Mouse (Mus musculus): Measurements from ENCODE around the gene Mymx. TPM values are rescaled to one million over a fixed set of nuclear protein-coding genes. Genes with fewer than 3 reads are reported as not detected.

Gene Mymx
- total RNA-seq, 2 experiments from 2014 or later: not detected

DNA sequence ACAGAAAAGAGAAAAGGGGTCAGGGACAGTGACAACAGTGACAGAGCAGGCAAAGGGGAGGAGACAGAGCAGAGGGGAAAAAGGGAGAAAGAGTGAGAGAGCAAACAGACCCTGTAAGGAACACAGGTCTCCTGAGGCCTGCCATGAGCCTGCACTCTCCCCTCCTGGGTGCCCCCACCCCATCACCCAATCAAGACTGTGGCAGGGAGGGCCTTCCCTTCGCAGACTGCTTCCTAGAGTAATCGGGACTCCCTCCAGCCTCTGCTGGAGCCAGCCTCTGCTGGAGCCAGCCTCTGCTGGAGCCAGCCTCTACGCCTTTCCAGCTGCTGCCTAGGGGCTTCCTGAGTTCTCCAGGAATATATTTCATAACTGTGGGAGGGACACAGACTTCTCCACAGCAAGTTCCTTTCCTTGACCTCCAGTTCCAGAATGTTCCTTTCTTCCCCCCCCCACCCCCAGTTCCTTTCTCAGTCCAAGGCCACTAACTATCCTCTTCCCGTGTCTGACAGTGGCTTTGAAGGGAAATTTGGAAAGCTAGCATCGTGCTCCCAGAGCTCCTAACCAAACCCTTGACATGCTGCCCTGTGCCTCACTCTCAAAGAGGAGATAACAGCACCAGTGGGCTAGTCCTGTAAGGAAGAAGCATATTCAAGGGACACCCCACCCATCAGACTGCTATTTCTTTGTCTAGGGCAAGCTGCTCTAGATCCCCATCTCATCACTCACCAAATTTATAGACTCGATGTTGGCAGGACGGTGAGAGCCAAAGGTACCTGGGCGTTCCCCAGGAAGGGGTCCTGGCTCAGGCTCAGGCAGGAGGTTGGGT lies 9.1 kb downstream of the Mymx start:
- ATAC-seq (replicated peaks; ENCODE audit: low FRiP score, low TSS enrichment, poor library complexity, severe bottlenecking): peak; percentile 49

DNA sequence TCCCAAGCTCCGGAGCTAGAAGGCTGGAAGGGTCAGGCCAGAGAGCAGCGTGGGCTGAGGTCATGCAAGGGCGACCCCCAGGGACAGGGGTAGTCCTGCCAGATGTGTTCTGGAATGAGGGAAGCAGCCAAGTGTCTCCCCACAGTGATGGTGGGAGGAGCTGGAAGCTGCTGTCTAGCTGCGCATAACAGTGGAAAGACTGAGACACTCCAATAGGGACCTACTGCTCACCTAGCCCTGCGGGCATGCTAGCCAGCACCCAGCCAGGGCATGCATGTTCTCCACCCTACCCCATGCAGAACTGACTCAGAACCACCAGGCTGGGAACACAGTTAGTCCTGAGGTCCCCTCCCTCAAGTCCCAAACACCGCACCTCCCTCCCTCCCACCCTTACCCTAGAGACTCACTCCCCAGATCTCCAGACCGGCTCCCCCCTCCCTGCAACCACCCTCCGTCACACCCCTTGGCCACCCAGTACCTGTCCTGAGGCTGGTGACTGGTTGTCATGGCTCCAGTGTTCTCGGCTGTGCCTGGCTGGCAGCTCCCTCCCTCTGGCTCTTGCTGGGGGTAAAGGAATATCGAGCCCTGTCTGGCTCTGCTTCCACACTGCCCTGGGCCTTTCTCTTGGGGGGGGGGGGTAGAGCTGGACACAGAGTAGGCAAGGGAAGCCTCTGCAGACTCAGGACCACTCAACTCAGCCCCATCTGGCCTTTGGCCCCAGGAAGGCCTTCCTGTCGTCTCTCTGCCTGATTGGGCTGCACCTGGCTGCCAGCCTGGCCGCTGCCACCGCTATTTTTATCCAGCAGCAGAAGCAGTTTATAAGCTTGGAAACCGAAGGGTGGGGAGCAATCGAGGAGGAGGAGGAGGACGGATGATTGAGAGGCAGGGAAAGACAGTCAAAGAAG lies 9.9 kb downstream of the Mymx start:
- ATAC-seq (replicated peaks; ENCODE audit: low FRiP score, low TSS enrichment, poor library complexity, severe bottlenecking): no peak

DNA sequence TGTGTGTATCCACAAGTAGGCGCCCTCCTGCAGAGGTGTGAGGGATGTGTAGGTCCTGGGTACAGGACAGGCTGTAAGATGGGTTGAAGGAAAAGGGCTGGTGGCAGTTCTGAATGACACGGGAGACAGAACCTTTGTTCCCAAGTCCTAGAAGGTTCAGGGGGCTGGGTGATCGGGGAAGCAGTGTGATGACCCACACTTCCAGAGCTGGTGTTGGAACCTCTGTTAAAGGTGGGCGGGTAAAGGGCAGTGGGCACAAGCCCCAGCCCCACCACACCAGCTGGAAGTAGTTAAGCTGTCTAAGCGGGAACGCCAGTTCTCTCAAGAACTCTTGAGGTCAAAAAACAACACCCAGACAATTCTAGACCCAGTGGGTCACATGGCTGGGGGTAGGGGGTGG lies 11.5 kb downstream of the Mymx start:
- ATAC-seq (replicated peaks; ENCODE audit: low FRiP score, low TSS enrichment, poor library complexity, severe bottlenecking): no peak

DNA sequence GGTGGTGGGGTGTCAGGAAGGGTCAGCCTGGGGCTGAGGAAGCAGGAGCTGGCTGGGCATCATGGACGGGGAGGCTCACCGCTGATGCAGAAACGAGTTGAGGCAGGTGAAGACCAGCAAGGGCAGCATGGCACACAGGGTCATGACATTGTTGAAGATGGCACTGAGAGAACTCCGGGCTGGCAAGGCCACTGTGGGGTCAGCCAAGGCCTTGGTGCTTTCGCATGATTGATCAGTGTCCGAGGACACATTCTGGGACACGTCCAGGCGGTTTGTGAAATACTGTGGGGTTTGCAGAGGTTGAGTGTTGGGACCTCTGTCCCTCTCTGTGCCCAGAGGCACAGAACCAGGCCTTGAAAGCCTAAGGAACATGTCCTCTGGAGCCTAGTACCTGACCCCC lies 12.1 kb downstream of the Mymx start:
- ATAC-seq (replicated peaks; ENCODE audit: low FRiP score, low TSS enrichment, poor library complexity, severe bottlenecking): no peak

DNA sequence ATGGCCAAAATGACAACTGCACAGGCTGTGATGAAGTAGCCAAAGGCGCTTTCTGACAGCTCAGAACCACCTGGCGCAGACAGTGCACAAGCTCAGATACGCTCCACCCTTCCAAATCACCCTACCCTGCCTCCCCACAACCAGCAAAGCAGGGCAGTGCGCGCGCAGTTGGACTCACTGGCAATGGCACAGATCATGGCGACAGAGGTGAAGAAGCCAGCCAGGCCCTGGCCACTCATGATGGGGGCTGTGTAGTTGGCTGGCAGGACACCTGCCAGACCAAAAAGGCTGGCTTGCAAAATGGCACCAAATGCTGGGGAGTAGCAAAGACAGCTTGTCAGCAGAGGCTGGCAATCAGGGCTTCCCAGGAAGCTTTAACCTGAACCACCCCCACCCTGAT lies 12.7 kb downstream of the Mymx start:
- no peak for ATAC-seq (replicated peaks; ENCODE audit: low FRiP score, low TSS enrichment, poor library complexity, severe bottlenecking)

DNA sequence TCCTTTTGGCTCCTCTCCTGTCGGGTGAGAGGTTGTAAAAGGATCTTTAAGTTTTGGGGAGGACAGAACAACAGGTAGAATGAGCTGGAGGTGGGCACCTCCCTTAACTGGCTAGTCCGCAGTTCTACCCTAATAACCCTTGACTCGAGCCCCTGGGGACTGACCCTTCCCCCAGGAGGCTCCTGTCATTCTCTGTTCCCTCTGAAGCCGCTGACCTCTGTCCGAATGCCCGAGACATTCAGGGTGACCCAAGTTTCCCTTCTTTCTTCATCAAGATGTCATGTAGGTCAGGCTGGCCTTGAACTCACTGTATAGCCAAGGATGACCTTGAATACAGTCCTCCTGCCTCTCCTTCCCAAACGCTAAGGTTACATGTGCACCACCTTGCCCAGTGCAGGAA lies 13.5 kb downstream of the Mymx start:
- ATAC-seq (replicated peaks; ENCODE audit: low FRiP score, low TSS enrichment, poor library complexity, severe bottlenecking): no peak

DNA sequence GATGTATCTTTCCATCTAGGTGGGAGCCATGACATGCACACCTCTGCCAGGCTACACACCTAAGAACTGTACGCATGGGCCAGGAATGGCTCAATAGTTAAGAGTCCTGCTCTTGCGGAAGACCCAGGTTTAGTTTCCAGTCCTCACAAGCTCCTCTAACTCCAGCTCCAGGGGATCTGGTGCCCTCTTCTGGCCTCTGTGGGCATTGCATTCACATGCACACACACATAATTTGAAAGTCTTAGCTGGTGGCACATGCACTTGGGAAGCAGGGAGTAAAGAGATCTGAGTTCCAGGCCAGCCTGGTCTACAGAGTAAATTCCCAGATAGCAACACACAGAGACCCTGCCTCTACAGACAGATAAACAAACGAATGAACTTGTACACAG lies 15.5 kb downstream of the Mymx start:
- no peak for ATAC-seq (replicated peaks; ENCODE audit: low FRiP score, low TSS enrichment, poor library complexity, severe bottlenecking)

DNA sequence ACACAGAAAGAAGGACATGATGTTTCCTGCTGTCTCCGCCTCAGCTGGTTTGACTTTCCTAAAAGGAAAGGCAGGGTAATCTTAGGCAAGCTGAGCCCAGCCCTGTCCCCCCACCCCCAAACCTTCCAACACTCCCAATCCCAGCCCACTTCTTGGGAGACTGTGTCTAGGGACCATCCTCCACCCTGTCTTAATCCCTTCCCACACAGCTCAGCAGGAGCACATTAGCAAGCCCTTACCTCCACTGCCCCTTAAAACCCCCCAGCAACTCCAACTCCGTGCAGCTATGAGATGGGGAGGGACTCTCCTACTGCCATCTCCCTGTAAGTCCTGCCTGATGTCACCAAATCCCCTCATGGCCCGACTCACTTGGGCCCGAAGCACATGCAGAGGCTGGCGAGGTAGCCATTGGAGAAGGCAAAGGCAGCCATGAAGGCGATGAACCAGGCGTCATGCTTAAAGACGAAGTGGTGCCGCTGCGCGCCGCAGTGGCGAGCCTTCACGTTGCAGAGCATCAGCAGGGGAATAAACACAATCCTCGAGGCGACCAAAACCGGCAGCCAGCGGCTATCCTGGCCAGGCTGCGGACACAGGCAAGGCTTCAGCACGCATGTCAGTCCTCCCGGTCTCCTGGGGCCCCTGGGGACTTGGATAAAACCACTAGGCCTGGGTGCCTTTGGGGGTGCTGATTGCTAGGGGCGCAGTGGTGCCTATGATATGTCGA lies 16.0 kb downstream of the Mymx start:
- no peak for ATAC-seq (replicated peaks; ENCODE audit: low FRiP score, low TSS enrichment, poor library complexity, severe bottlenecking)

DNA sequence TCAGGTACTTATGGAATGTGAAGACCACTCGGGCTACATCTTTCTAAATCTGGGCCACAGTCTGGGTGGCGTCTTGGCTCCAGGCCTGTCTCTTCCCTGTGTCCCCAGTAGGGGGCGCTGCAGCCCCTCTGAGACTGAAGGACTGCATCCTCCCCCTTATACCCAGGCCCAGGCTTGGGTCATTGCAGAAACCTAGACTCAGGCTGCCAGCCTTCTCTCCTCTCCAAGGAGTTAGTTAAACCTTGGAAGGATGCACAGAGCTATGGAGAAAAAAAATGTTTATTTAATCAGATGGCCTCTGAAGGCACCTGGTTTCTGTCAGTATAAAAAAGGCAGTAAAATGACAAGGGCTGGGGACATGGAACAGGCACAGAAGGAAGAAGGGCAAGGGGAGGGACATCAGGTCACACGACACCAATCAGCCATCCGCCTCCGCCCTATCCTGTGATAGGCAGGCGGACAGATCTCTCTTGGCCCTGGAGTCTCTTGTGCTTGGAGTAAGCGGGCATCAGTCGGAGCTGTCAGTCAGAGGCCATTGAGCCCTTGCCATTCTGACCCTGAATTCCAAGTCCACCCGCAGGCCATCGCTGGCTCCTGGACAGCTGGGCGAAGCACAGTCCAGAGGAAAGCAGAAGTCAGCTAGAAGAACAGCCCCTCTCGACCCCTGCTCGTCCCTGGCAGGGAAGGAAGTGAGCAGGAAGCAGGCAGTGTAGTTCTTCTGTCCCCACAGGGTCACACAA lies 16.8 kb downstream of the Mymx start:
- ATAC-seq (replicated peaks; ENCODE audit: low FRiP score, low TSS enrichment, poor library complexity, severe bottlenecking): no peak; the same call in 1 of the 2 replicates

DNA sequence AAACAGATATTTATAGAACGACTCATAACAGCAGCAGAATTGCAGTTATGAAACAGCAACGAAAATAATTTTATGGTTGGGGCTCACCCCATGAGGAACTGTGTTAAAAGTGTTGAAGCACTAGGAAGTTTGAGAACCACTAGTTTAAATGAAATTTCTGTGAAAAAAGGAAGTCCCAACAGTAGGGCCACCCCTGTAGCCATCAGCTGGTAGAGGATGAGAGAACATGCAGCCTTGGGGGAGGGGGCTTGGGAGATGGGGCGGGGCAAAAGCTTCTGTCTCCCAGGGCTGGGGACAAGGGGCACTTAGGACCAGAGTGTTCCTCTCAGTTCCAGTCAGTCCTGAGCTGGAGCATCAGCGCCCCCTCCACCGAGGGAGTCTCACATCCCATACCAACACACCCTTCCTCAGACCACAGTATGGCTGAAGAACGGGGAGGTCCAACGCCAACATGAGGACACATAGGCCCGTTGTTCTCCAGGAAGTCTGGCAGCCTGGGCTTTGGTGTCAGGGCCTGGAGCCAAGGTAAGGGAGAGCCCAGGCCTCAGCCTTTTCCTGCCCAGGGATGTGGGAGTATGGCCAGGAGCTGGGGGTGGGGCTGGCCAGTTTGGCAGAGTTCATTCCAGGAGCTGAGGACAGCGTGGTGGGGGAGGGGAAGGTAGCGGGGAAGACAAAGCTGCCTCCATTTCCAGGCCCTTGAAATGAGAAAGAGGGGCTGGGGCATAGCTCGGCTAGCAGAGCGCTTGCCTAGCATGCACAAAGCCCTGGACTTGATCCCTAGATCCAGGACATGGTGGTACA lies 17.6 kb downstream of the Mymx start:
- no peak for ATAC-seq (replicated peaks; ENCODE audit: low FRiP score, low TSS enrichment, poor library complexity, severe bottlenecking)

DNA sequence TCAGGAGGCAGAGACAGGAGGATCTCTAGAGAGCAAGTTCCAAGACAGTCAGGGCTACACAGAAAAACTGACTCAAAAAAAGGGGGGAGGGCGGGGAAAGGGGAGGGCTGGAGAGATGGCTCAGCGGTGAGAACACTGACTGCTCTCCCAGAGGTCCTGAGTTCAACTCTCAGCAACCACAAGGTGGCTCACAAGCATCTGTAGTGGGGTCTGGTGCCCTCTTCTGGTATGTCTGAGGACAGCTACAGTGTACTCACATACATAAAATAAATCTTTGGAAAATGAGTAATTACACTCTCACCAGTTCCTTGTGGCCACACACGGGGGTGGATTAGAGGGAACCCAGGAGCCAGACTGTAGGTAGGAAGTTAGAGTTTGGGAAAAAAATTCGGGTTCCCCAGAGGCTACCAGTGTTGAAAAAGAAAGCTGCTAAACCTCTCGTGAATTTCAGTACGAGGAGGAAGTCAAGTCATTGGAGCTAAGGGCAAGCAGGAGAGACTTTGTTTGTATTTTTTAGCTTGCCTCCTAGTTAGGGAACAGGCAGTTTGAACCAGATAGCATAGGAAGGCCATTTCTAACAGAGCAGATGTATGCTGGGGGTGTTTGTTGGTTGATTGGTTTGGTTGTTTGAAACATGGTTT lies 19.1 kb downstream of the Mymx start:
- ATAC-seq (replicated peaks; ENCODE audit: low FRiP score, low TSS enrichment, poor library complexity, severe bottlenecking): no peak

DNA sequence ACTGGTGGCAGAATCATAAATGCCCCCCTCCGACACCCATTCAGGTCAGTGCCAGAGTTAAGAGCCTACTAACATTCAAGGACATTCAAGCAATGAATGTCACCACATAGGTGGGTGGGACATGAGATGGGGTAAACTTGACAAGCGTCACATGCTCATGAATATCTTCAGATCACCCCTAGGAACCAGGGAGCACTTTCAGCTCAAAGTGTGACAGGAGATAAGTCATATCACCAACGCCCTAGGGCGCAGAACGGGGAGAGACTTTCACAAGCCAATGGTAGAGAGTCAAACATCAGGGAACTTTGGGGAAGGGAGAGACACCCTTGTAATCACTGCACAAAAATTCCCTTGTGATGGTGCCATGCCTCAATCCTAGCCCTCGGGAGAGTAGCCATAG lies 19.7 kb downstream of the Mymx start:
- peak; percentile 38 for ATAC-seq (replicated peaks; ENCODE audit: low FRiP score, low TSS enrichment, poor library complexity, severe bottlenecking)

DNA sequence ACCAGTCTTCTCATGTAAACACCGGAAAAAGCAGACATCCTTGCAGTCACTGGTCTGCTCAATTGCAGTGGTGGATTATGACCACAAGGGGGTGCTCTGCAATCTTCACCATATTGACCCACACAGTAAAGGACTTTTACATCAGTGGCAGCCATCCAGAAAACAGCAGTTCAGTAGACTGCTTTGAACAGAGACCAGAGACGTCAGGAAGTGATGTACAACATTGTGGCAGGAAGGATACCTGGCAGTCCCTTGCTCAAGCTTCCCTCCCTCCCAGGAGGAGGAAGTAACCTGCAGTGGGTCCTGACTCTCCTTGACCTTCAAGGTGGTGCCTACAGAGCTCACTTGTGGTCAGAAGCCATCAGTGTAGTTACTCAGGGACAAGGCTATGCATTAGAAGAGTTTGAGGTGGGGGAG lies 20.3 kb downstream of the Mymx start:
- ATAC-seq (replicated peaks; ENCODE audit: low FRiP score, low TSS enrichment, poor library complexity, severe bottlenecking): peak; percentile 42

DNA sequence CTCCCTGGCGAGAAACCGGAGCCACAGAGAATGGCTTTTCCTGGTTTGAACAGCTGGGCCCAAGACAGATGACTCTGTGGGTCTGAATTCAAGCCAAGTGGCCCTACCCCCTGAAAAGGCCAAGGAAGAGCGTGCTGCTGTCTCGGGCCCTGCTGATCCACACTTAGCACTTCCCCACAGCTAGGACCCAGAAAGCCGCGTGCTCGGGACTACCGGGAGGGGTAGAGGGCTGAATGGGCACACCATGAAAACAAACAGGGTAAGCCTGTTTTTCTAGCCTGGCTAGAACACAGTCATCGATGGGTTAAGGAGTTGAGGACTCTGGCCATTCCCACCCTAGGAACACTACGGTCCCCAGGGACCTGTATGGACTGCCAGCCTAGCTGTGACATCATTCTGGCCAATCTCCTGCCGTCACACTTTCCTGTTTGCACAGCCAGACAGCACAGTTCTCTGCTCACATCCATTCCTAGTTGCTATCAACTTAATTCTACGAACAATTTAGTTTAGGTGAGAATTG lies 20.9 kb downstream of the Mymx start:
- no peak for ATAC-seq (replicated peaks; ENCODE audit: low FRiP score, low TSS enrichment, poor library complexity, severe bottlenecking)

DNA sequence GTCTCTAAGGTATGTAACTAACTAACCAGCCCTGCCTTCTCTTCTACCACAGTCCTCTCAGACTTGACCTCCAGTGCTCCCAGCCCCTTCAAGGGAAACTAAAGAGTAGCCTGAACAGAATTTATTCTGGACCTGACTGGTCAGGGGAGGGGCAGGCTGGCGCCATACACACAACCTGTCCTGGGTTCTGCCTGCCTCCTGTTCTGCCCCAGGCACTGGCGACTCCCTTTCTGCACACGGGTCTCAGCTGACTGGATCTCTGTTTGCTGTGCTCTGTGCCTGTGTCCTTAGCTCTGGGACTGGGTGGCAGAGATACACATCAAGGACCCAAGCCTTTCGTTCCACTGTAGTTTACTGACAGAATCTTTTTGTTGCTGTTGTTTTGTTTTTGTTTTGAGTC lies 22.3 kb downstream of the Mymx start:
- no peak for ATAC-seq (replicated peaks; ENCODE audit: low FRiP score, low TSS enrichment, poor library complexity, severe bottlenecking)

DNA sequence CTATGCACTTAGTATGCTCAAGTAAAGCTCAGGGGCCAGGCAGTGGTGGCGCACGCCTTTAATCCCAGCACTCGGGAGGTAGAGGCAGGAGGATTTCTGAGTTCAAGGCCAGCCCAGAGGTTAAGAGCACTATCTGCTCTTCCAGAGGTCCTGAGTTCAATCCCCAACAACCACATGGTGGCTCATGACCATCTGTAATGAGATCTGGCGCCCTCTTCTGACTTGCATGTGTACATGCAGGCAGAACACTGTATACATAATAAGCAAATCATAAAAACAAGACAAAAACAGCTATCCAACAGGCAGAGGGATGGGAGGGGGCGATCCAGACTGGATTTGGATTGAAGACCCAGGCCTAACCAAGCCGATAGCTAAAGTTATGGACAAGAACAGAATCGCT lies 23.1 kb downstream of the Mymx start:
- ATAC-seq (replicated peaks; ENCODE audit: low FRiP score, low TSS enrichment, poor library complexity, severe bottlenecking): no peak

DNA sequence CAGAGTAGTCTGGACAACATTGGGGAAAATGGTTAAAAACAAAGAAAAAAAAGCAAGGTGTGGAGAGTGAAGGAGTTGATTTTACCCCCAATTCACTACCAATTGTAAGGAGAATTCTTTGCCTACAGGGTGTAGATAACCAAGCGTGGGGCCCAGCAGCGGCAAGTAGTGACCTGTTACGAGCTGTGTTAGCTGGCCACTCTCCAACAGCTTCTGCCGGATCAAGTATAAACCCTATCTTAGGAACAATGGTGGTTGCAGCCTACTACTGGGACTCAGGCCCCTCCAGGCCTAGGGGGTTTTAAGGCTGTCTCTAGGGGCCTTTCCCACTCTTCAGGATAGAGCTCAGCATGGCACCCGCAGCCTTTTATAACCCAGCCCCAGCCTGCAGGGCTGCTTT lies 23.7 kb downstream of the Mymx start:
- peak; percentile 23 for ATAC-seq (replicated peaks; ENCODE audit: low FRiP score, low TSS enrichment, poor library complexity, severe bottlenecking)

All from megakaryocyte-erythroid progenitor cell, adult 5-6 weeks (primary cell).